Mouse (Mus musculus): ENCODE data around the gene Lipf. TPM values are rescaled to one million over a fixed set of nuclear protein-coding genes. Genes with fewer than 3 reads are reported as not detected.

The Lipf gene
- not detected in 2 replicates for polyA plus RNA-seq (2015; fragmentation: Nextera tagmentation; extraction: Ambion mirVana)

GRCm38 (mm10) chr19:33960887-33961286, at the start of gene Lipf:
Gene Lipf, plus strand, starts transcription at chr19:33961187.
- H3K4me1 ChIP-seq (ENCODE audit: control insufficient read depth, low read depth, low read length), result no peaks in the 10 kb centered on the region
- no peak within 1 kb of the TSS for H3K4me3 ChIP-seq (ENCODE audit: low read depth, low read length)
- H3K9me3 ChIP-seq (replicated peaks; ENCODE audit: control insufficient read depth, low read length), result no peaks in the 10 kb centered on the region
- H3K4me2 ChIP-seq (ENCODE audit: low read depth, low read length), result no peak within 1 kb of the TSS
- H3K27me3 ChIP-seq (ENCODE audit: control insufficient read depth, insufficient read depth, low read depth, low read length), result no peaks in the 10 kb centered on the region
- no peak for ATAC-seq (ENCODE audit: low read depth)
- H3K9ac ChIP-seq (ENCODE audit: low read depth, low read length), result no peak within 1 kb of the TSS
- no peaks in the 10 kb centered on the region for H3K36me3 ChIP-seq (ENCODE audit: control insufficient read depth, insufficient read depth)
- no peak within 1 kb of the TSS for H3K27ac ChIP-seq (ENCODE audit: low read length)

GRCm38 (mm10) chr19:33924099-33924498, 36.9 kb upstream of the Lipf start:
- H3K27me3 ChIP-seq (ENCODE audit: control insufficient read depth, insufficient read depth, low read depth, low read length), result no peaks in the 10 kb centered on the region
- H3K4me3 ChIP-seq (ENCODE audit: low read depth, low read length), result no peak overlapping the region
- ATAC-seq (ENCODE audit: low read depth), result no peak
- no peaks in the 10 kb centered on the region for H3K36me3 ChIP-seq (ENCODE audit: control insufficient read depth, insufficient read depth)
- H3K9ac ChIP-seq (ENCODE audit: low read depth, low read length), result no peak overlapping the region
- no peaks in the 10 kb centered on the region for H3K9me3 ChIP-seq (replicated peaks; ENCODE audit: control insufficient read depth, low read length)
- no peak overlapping the region for H3K27ac ChIP-seq (ENCODE audit: low read length)
- H3K4me2 ChIP-seq (ENCODE audit: low read depth, low read length), result no peak overlapping the region
- H3K4me1 ChIP-seq (ENCODE audit: control insufficient read depth, low read depth, low read length), result no peaks in the 10 kb centered on the region

GRCm38 (mm10) chr19:33979007-33979406, 18.0 kb downstream of the Lipf start:
- Histone ChIP-seq H3K9me3 (replicated peaks; ENCODE audit: control insufficient read depth, low read length) (no peaks in the 10 kb centered on the region), H3K27me3 (ENCODE audit: control insufficient read depth, insufficient read depth, low read depth, low read length) (no peaks in the 10 kb centered on the region), H3K4me3 (ENCODE audit: low read depth, low read length) (no peak overlapping the region), H3K4me1 (ENCODE audit: control insufficient read depth, low read depth, low read length) (no peaks in the 10 kb centered on the region), H3K27ac (ENCODE audit: low read length) (no peak overlapping the region), H3K36me3 (ENCODE audit: control insufficient read depth, insufficient read depth) (no peaks in the 10 kb centered on the region), H3K4me2 (ENCODE audit: low read depth, low read length) (no peak overlapping the region), H3K9ac (ENCODE audit: low read depth, low read length) (no peak overlapping the region)
- 38% methylated on average over 3 of the region's 3 CpGs for WGBS (ENCODE audit: insufficient replicate concordance)
- no peak for ATAC-seq (ENCODE audit: low read depth)

- H3K36me3 ChIP-seq (ENCODE audit: control insufficient read depth, insufficient read depth), result no peaks in the 10 kb centered on the region
- no peak overlapping the region for H3K4me3 ChIP-seq (ENCODE audit: low read depth, low read length)
- H3K4me2 ChIP-seq (ENCODE audit: low read depth, low read length), result no peak overlapping the region
- H3K4me1 ChIP-seq (ENCODE audit: control insufficient read depth, low read depth, low read length), result no peaks in the 10 kb centered on the region
- WGBS (ENCODE audit: insufficient replicate concordance), result 58% methylated on average over 3 of the region's 3 CpGs
- no peaks in the 10 kb centered on the region for H3K9me3 ChIP-seq (replicated peaks; ENCODE audit: control insufficient read depth, low read length)
- H3K27me3 ChIP-seq (ENCODE audit: control insufficient read depth, insufficient read depth, low read depth, low read length), result no peaks in the 10 kb centered on the region
- no peak for ATAC-seq (ENCODE audit: low read depth)
- H3K27ac ChIP-seq (ENCODE audit: low read length), result no peak overlapping the region
- H3K9ac ChIP-seq (ENCODE audit: low read depth, low read length), result no peak overlapping the region
Observed at GRCm38 (mm10) chr19:33983043-33983442, 22.1 kb downstream of the Lipf start.

GRCm38 (mm10) chr19:34008002-34008401, 47.0 kb downstream of the Lipf start, which contains the start of gene Lipk:
Gene Lipk, plus strand, starts transcription at chr19:34008290.
- 65% methylated on average over 6 of the region's 6 CpGs for WGBS (ENCODE audit: insufficient replicate concordance)
- Histone ChIP-seq H3K27me3 (ENCODE audit: control insufficient read depth, insufficient read depth, low read depth, low read length) (no peaks in the 10 kb centered on the region), H3K36me3 (ENCODE audit: control insufficient read depth, insufficient read depth) (no peaks in the 10 kb centered on the region), H3K27ac (ENCODE audit: low read length) (no peak within 1 kb of the TSS), H3K4me2 (ENCODE audit: low read depth, low read length) (no peak within 1 kb of the TSS), H3K4me3 (ENCODE audit: low read depth, low read length) (no peak within 1 kb of the TSS), H3K9ac (ENCODE audit: low read depth, low read length) (no peak within 1 kb of the TSS), H3K4me1 (ENCODE audit: control insufficient read depth, low read depth, low read length) (no peaks in the 10 kb centered on the region), H3K9me3 (replicated peaks; ENCODE audit: control insufficient read depth, low read length) (no peaks in the 10 kb centered on the region)
- ATAC-seq (ENCODE audit: low read depth), result no peak

- Histone ChIP-seq H3K27ac (ENCODE audit: low read length) (no peak overlapping the region), H3K9ac (ENCODE audit: low read depth, low read length) (no peak overlapping the region), H3K4me2 (ENCODE audit: low read depth, low read length) (no peak overlapping the region), H3K4me3 (ENCODE audit: low read depth, low read length) (no peak overlapping the region), H3K9me3 (replicated peaks; ENCODE audit: control insufficient read depth, low read length) (no peaks in the 10 kb centered on the region), H3K36me3 (ENCODE audit: control insufficient read depth, insufficient read depth) (no peaks in the 10 kb centered on the region), H3K27me3 (ENCODE audit: control insufficient read depth, insufficient read depth, low read depth, low read length) (no peaks in the 10 kb centered on the region), H3K4me1 (ENCODE audit: control insufficient read depth, low read depth, low read length) (no peaks in the 10 kb centered on the region)
- ATAC-seq (ENCODE audit: low read depth), result 0 out of 2 replicates have a peak, but pooled peaks have one; percentile 19
- 56% methylated on average over 11 of the region's 11 CpGs for WGBS (ENCODE audit: insufficient replicate concordance)
Observed at GRCm38 (mm10) chr19:34021440-34022172, 60.6 kb downstream of the Lipf start.

- H3K4me3 ChIP-seq (ENCODE audit: low read depth, low read length), result no peak overlapping the region
- no peak overlapping the region for H3K9ac ChIP-seq (ENCODE audit: low read depth, low read length)
- H3K27me3 ChIP-seq (ENCODE audit: control insufficient read depth, insufficient read depth, low read depth, low read length), result no peaks in the 10 kb centered on the region
- WGBS (ENCODE audit: insufficient replicate concordance), result 19% methylated on average over 3 of the region's 3 CpGs
- H3K27ac ChIP-seq (ENCODE audit: low read length), result no peak overlapping the region
- H3K4me1 ChIP-seq (ENCODE audit: control insufficient read depth, low read depth, low read length), result no peaks in the 10 kb centered on the region
- H3K36me3 ChIP-seq (ENCODE audit: control insufficient read depth, insufficient read depth), result no peaks in the 10 kb centered on the region
- no peak for ATAC-seq (ENCODE audit: low read depth)
- no peaks in the 10 kb centered on the region for H3K9me3 ChIP-seq (replicated peaks; ENCODE audit: control insufficient read depth, low read length)
- no peak overlapping the region for H3K4me2 ChIP-seq (ENCODE audit: low read depth, low read length)
Observed at GRCm38 (mm10) chr19:34022759-34023158, 61.8 kb downstream of the Lipf start.

Other genes with a start within 250 kb of the Lipf start
- not detected in 2 replicates for gene Lipo2, start 209.8 kb upstream of the Lipf start, polyA plus RNA-seq (2015; fragmentation: Nextera tagmentation; extraction: Ambion mirVana)
- 2.9 and 3.3 TPM in 2 replicates for gene Lipo3, start 199.2 kb upstream of the Lipf start, polyA plus RNA-seq (2015; fragmentation: Nextera tagmentation; extraction: Ambion mirVana)
- not detected in 2 replicates for gene Lipo1, start 173.7 kb upstream of the Lipf start, polyA plus RNA-seq (2015; fragmentation: Nextera tagmentation; extraction: Ambion mirVana)
- gene Lipk, start 47.1 kb downstream of the Lipf start, polyA plus RNA-seq (2015; fragmentation: Nextera tagmentation; extraction: Ambion mirVana), result not detected in 2 replicates
- not detected in 2 replicates for gene Lipn, start 106.2 kb downstream of the Lipf start, polyA plus RNA-seq (2015; fragmentation: Nextera tagmentation; extraction: Ambion mirVana)
- not detected in 2 replicates for gene Lipm, start 139.7 kb downstream of the Lipf start, polyA plus RNA-seq (2015; fragmentation: Nextera tagmentation; extraction: Ambion mirVana)
- 0.52 and 0.63 TPM in 2 replicates for gene Ankrd22, start 204.9 kb downstream of the Lipf start, polyA plus RNA-seq (2015; fragmentation: Nextera tagmentation; extraction: Ambion mirVana)
- 6.2 TPM in 2 replicates for gene Stambpl1, start 231.0 kb downstream of the Lipf start, polyA plus RNA-seq (2015; fragmentation: Nextera tagmentation; extraction: Ambion mirVana)

Measured in liver, embryonic 16.5 days (tissue).